In the genomic region with DNA sequence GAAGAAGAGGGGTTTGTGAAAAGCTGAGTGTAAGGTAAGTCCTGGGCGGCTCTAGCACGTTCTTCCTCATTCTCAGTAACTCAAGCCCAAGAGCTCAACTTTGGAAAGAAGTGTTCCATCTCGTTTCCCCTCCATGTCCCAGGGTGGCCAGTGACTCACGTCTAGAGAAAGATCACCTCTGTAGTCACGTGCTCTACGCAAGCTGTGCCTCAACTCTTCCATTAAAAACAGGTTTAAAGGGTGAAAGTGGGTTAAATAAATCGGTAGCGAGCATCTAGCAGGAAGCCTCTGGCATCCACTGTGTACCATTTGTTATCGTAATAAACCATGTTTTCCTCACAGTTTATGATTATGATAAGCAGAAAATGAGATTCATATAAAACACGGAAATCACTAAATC, we compare ENCODE assay signal across 24 mouse cellular contexts. TPM values are rescaled to one million over a fixed set of nuclear protein-coding genes. Genes with fewer than 3 reads are reported as not detected.
DNase-seq lines count a peak whose midpoint lies in the region; TF ChIP-seq lines count a peak whose summit lies in the region.
"Had no signal": no experiment of that assay in that cellular context is flagged by ENCODE, and none has a peak within 500 bp of the region (broad histone marks: within the 10 kb centered on the region; RNA-seq: fewer than 3 reads in every experiment).

No protein-coding gene starts in this region.

- WGBS in heart, adult 2 months, result 79% methylated on average over 10 of the region's 10 CpGs

- H3K27ac ChIP-seq in heart, adult 2 months, result no peak overlapping the region
- H3K27ac ChIP-seq in CH12.LX (ENCODE audit: insufficient read depth, low read depth), result no peak overlapping the region

- H3K36me3 ChIP-seq in heart, adult 2 months (ENCODE audit: control insufficient read depth, insufficient read depth, low read length), result no peaks in the 10 kb centered on the region
- H3K36me3 ChIP-seq in CH12.LX (replicated peaks in 1 of 2; ENCODE audit: control insufficient read depth in 1 of 2, insufficient read depth in 1 of 2, low read length in 1 of 2), result peaks cover 0 to 5% of the 10 kb centered on the region in 2 experiments
- H3K36me3 ChIP-seq: G1E had no signal

- in situ Hi-C loops in CH12.LX (cut with MboI; ENCODE audit: low pct_ligation_motif_present, low pct_unique_long_range_greater_than_20kb, low sequenced_read_pairs), result loop anchor here (10.0 kb wide), 1 partner anchor 47 kb away; no protein-coding TSS in a partner anchor

- no peak for TF ChIP-seq CTCF in heart, adult 2 months (IDR thresholded peaks at IDR 0.05)
- no peak for TF ChIP-seq CTCF in CH12.LX (conservative IDR thresholded peaks at IDR 0.05 in 1 of 2, IDR thresholded peaks at IDR 0.05 in 1 of 2; ENCODE audit: low read depth in 2 of 2, low read length in 2 of 2)

- no peak for TF ChIP-seq EP300 in heart, adult 2 months (IDR thresholded peaks at IDR 0.05; ENCODE audit: insufficient read depth, low read depth, low read length)
- no peak for TF ChIP-seq EP300 in CH12.LX (IDR thresholded peaks at IDR 0.05; ENCODE audit: low read length)

- H3K4me3 ChIP-seq in heart, adult 2 months, result no peak overlapping the region
- peak overlapping the region in 1 of 3 experiments; percentile 16 for H3K4me3 ChIP-seq in CH12.LX (replicated peaks in 1 of 3; ENCODE audit: low read depth in 2 of 3, low read length in 2 of 3, poor library complexity in 1 of 3)

- H3K4me1 ChIP-seq in heart, adult 2 months (ENCODE audit: control insufficient read depth, insufficient read depth, low read length), result no peaks in the 10 kb centered on the region
- peaks cover 12 to 45% of the 10 kb centered on the region in 2 experiments for H3K4me1 ChIP-seq in CH12.LX (ENCODE audit: control insufficient read depth in 1 of 2, insufficient read depth in 2 of 2)

- no peak overlapping the region for H3K9ac ChIP-seq in heart, adult 2 months (ENCODE audit: low read depth, low read length)
- no peak overlapping the region for H3K9ac ChIP-seq in CH12.LX (ENCODE audit: insufficient read depth, low read depth)

- no peaks in the 10 kb centered on the region for H3K79me2 ChIP-seq in heart, adult 2 months (replicated peaks; ENCODE audit: control insufficient read depth, insufficient read depth, low read length)
- H3K79me2 ChIP-seq in CH12.LX (replicated peaks; ENCODE audit: control insufficient read depth, extremely low read depth, insufficient read depth, poor library complexity, severe bottlenecking), result no peaks in the 10 kb centered on the region

- intact Hi-C loops in heart, adult 2 months (cut with DNase I), result no loop called here

- dilution Hi-C loops in CH12.LX (cut with MboI; ENCODE audit: extremely low pct_ligation_motif_present, extremely low pct_unique_long_range_greater_than_20kb, low sequenced_read_pairs), result no loop called here

- H3K9me3 ChIP-seq in CH12.LX (replicated peaks; ENCODE audit: low read length), result no peaks in the 10 kb centered on the region
- H3K9me3 ChIP-seq: G1E had no signal

- no peak for TF ChIP-seq POLR2A in heart, adult 2 months (IDR thresholded peaks at IDR 0.05; ENCODE audit: insufficient read depth, low read depth, low read length)
- no peak for TF ChIP-seq POLR2A in CH12.LX (IDR thresholded peaks at IDR 0.05; ENCODE audit: low read depth, low read length)

- no peaks in the 10 kb centered on the region; the same call in 1 of the 2 replicates for H3K27me3 ChIP-seq in heart, adult 2 months (ENCODE audit: control insufficient read depth, insufficient read depth, low read length)
- H3K27me3 ChIP-seq in CH12.LX (replicated peaks), result no peaks in the 10 kb centered on the region
- H3K27me3 ChIP-seq: Patski had no signal

- peak; percentile 46 for DNase-seq in heart, adult 11 months
- no peak for DNase-seq in heart, adult 2 months
- peak; percentile 46 for DNase-seq in CH12.LX (ENCODE audit: extremely low read depth)
- no peak for DNase-seq in cerebellum, postnatal 36 days
- DNase-seq: adrenal gland, adult 2 months; adrenal gland, adult 8-10 months; adrenal gland, postnatal 10 days; adrenal gland, postnatal 14 days; adrenal gland, postnatal 25 days; adrenal gland, postnatal 36 days; B cell, adult 2 months; cerebellum, adult 11 months; cerebellum, adult 11-12 months; cerebellum, adult 18-20 months; cerebellum, adult 2 months had no signal

- 0 out of 2 replicates have a peak overlapping the region, but pooled peaks have one; percentile 5 for H3K4me2 ChIP-seq in CH12.LX (ENCODE audit: insufficient read depth, low read depth, poor library complexity, severe bottlenecking)

- TF ChIP-seq RAD21 in CH12.LX (IDR thresholded peaks at IDR 0.05; ENCODE audit: low read depth, low read length), result no peak

TF ChIP-seq in CH12.LX, 34 proteins besides CTCF, POLR2A, EP300 and RAD21:
- TF ChIP-seq ETS1 (conservative IDR thresholded peaks at IDR 0.05; ENCODE audit: low read depth, low read length) (0 out of 2 replicates have a peak, but pooled peaks have one; percentile 20), USF1 (IDR thresholded peaks at IDR 0.05; ENCODE audit: low read depth, low read length) (peak; percentile 34), JUND (conservative IDR thresholded peaks at IDR 0.05; ENCODE audit: low read depth, low read length) (no peak), E2F4 (IDR thresholded peaks at IDR 0.05; ENCODE audit: insufficient replicate concordance, low read depth, low read length) (no peak), MAX (IDR thresholded peaks at IDR 0.05; ENCODE audit: low read length) (peak; percentile 52; the same call in 1 of the 2 replicates), USF2 (conservative IDR thresholded peaks at IDR 0.05; ENCODE audit: low read depth, low read length) (peak; percentile 38; the same call in 1 of the 2 replicates), BHLHE40 (IDR thresholded peaks at IDR 0.05; ENCODE audit: low read depth, low read length) (peak; percentile 76), SMC3 (IDR thresholded peaks at IDR 0.05; ENCODE audit: low read depth, low read length) (no peak)

RNA-seq across cellular contexts. Expression of a gene that starts 16.6 kb away (rescaled TPM):
- total RNA-seq in heart, adult 2 months (2021), result not detected
- polyA plus RNA-seq in heart, adult 2 months (2012; rRNA removed), result not detected in 2 replicates
- total RNA-seq in CH12.LX (2012; rRNA removed) (not detected in 2 replicates), CH12.LX (2014; rRNA removed) (not detected in 2 replicates)
- 0.49 TPM in 1 of 2 replicates, not detected in the other for polyA plus RNA-seq in CH12.LX (2012; ENCODE audit: insufficient read length, low read depth)
- total RNA-seq: adrenal gland, adult 18-20 months; adrenal gland, adult 2 months; adrenal gland, adult 8-10 months; adrenal gland, postnatal 14 days; adrenal gland, postnatal 25 days; adrenal gland, postnatal 36 days; ES-E14; G1E; MEL had no signal
- polyA plus RNA-seq: activated CD4-positive, CD25-positive, alpha-beta regulatory T cell, adult 4 months; adrenal gland, adult 2 months; brain, embryonic 14.5 days; CD4-positive, CD25-positive, alpha-beta regulatory T cell, adult 4 months; cerebellum, adult 2 months; G1E had no signal

RNA-seq across cellular contexts. Expression of a gene that starts 24.2 kb away (rescaled TPM):
- not detected for total RNA-seq in heart, adult 2 months (2021)
- polyA plus RNA-seq in heart, adult 2 months (2012; rRNA removed), result 0.44 and 0.74 TPM in 2 replicates
- 11.9 and 16.5 TPM in 2 replicates for total RNA-seq in CH12.LX (2012; rRNA removed)
- 41.4 and 48.8 TPM in 2 replicates for total RNA-seq in CH12.LX (2014; rRNA removed)
- polyA plus RNA-seq in CH12.LX (2012; ENCODE audit: insufficient read length, low read depth), result 11.9 and 14.3 TPM in 2 replicates
- total RNA-seq: adrenal gland, adult 18-20 months; adrenal gland, postnatal 36 days had no signal
- polyA plus RNA-seq: C2C12, G1E had no signal

RNA-seq across cellular contexts. Expression of a gene that starts 46.1 kb away (rescaled TPM):
- total RNA-seq in heart, adult 2 months (2021), result 10 to 100 TPM; 14.2 to 16.1 TPM
- 16.8 and 20.4 TPM in 2 replicates for polyA plus RNA-seq in heart, adult 2 months (2012; rRNA removed)
- 13.7 and 16.2 TPM in 2 replicates for total RNA-seq in CH12.LX (2012; rRNA removed)
- 13.5 and 15.4 TPM in 2 replicates for total RNA-seq in CH12.LX (2014; rRNA removed)
- 11.5 and 14.5 TPM in 2 replicates for polyA plus RNA-seq in CH12.LX (2012; ENCODE audit: insufficient read length, low read depth)

Comparison
In these comparisons a context has a peak if more than half of its experiments do, and no peak if none do; other contexts are left out.
1. DNase-seq: peak in heart, adult 11 months (single experiment) and CH12.LX (single experiment); none in heart, adult 2 months (0 of 2) and cerebellum, postnatal 36 days (0 of 2).
2. RNA of a gene that starts 24.2 kb away (total RNA-seq): 11.9 to 48.8 TPM in CH12.LX; not detected in heart, adult 2 months; every median in the first group is over 10 times any median in the second.